Mouse (Mus musculus) myocyte (in vitro differentiated cells): ENCODE results near the gene Ccl27a.
"Not testable (repeated sequence)": the region's sequence is repeated elsewhere in the genome, so short reads cannot be mapped to it uniquely, and the experiment has no call there.

Experiments used
- POLR2A ChIP-seq: IDR thresholded peaks from one replicate; pipeline ENCODE4 v1.6.1; 2011; ENCODE audit warnings: low read depth, mild to moderate bottlenecking, control low read depth, moderate library complexity; ENCODE audit not compliant: insufficient read length
- TCF12 ChIP-seq: IDR thresholded peaks from one replicate; pipeline ENCODE4 v1.6.1; 2011; ENCODE audit warnings: mild to moderate bottlenecking, control low read depth; ENCODE audit not compliant: poor library complexity, insufficient read depth, severe bottlenecking

GRCm38 (mm10) chr4:41781748-41782485, 7.9 kb upstream of the Ccl27a start:
- TF ChIP-seq TCF12, POLR2A: not testable (repeated sequence)
